Mouse (Mus musculus): ENCODE results near the gene Tacr2.
A peak's percentile ranks its signal among the peaks of the same experiment; 100 is the strongest.

Gene Tacr2

DNA sequence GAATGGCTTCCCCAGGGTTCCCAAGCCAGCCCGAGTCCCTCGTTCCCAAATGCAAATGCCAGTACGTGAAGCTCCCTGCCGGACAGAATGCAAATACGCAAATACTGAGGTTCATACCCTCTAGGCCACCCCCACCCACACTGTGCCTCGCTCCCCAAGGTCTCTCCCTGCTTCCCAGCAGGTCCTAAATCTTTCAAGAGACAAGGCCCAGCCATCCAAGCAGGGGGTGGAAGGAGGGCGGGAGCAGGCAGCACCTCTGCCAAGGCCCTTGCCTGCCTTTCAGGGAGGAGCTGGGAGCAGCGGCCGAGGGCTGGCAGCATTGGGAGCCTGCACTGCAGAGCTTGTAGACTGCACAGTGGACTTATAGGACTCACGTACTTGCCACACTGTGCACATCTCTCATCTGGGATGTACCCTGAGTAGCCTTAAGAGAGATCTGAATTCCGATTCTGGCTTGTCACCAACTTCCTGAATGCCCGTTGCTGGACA lies at the start of gene Tacr2:
Gene Tacr2 (plus strand): TSS at position 439 of the 489 bp plus-strand sequence.
- no peak for DNase-seq

DNA sequence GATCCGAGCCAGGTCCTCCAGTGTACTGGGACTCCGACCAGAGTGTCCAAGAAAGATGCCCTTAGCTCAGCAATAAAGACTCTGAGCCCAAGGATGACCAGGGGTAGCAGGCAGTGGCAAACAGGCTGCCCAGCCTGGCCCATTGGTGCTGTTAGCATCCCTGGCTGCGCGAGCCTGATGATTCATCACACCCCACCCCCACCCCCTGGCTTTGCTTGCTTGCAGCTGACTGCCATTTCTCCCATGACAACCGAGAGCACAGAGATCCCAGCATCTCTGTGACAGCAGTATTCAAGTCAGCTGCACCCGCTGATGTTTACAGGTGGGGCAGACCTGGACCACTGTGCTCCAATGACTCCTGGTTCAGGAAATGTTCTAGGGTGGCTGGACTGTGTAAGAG lies 49.7 kb upstream of the Tacr2 start:
- DNase-seq: no peak

DNA sequence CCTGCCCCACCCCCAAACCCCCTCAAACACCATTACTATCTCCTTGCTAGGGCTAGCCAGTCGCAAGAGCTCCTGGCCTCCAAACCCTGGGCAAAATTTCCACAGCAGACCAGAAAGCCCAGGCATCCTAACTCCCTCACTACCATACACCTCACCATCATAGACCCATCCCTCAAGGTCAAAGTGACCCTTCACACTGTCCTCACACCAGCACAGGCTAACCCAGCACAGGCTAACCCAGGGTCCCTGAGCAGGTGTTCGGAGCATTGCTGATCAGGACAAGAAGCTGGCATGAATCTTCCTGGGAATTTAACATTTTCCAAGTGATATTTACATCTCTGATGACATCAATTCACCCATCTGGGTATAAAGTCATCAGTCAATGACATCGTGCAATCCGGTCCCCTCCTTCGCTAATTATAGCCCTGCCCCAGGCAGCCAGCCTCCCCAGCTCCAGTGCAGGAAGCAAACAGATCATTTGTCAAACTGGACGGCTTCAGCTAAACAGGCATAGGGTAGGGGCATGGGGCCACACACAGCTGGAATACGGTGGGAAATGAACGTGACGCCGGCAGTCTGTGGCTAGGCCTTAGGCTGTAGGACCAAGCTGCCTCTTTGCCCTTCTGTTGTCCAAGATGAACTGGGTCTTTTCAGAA lies 43.9 kb upstream of the Tacr2 start:
- peak; percentile 37 to 56 for DNase-seq

DNA sequence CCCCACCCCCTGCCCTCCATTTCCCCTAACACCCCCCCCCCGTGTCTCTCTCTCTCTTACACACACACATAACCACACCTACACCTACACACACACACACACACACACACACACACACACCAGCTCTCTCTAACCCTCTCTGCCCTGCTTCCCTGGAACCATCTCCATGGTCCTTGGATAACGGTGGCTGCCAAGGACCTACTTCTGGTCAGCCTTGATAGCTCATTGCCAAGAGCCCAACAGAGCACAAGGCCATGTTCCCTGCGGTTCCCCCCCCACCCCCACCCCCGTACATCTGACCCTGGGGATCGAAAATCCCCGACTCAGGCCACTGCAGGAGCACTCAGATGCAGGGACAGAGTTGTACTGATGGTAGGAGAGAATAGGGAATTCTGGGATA lies 40.9 kb upstream of the Tacr2 start:
- no peak for DNase-seq

DNA sequence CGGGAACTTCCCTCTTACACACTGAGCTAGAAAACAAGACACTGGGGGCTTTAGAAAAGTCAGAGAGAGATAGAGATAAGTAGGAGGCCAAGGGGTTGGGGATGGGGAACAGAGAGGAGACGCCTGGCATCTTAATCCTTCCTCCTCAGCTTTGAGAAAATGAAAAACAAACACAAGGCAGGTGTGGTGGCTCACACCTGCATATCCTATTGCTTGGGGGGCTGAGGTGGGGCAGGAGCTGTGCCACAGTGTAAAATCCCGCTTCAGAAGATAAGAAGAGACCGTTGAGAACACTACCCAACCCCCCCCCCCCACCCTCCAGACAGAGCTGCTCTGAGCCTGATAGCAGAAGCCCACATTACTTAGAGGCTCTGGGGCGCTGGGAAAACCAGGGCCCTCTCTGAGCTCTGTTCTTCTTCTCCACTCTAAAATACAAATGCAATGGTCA lies 37.0 kb upstream of the Tacr2 start:
- DNase-seq: no peak

DNA sequence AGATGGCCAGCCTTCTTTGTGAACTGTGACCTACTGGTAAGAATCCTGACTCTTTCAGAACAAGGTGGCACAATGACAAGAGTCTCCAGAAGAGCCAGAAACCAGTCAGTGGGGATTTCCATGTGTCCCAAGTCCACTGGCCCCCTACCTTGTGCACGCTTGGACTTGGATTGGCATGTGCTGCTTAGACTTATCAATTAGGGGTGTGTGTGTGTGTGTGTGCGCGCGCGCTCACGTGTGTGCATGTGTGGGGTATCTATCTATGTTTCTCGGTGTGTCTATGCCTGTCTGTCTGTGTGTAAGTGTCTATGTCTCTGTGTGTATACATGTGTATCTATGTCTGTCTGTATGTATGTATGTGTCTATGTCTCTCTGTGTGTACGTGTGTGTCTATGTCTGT lies 36.6 kb upstream of the Tacr2 start:
- no peak for DNase-seq

DNA sequence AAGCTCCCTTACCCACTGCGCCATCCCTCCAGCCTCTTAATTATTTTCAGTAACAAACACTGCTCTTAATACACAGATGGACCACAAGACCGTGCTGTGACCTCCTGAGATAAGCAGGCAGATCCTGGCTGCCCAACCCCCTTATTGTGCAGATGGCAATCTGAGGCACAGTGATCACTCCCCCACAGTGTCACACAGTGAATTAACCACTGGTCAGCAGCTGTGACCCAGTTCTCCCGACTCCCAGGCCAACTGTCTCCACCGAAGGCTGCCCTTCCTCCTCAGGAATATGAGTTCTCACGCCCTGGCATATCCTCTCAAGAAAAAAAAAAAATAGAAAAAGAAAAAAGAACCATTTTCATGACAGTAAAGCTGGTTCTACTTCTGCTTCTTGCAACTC lies 35.6 kb upstream of the Tacr2 start:
- peak in 1 of 2 experiments; percentile 21 for DNase-seq

DNA sequence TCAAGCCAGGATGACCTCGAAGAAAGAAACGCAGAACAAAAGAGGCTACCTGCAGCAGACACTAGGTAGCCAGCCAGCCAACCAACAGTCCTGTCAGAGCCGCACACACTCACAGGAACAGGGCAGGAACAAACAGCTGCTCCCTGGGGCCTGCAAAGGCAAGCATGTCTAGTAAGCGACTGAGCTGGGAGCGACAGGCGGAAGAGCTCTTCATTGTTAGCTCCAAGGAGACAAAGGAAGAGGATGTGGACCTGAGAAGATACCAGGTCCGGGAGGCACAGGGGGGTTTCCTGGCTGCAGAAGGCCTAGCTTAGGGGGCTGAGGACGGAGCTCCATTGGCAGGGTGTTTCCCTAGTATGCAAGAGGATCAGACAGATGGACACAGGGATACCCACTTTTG lies 35.0 kb upstream of the Tacr2 start:
- peak; percentile 32 to 55 for DNase-seq

DNA sequence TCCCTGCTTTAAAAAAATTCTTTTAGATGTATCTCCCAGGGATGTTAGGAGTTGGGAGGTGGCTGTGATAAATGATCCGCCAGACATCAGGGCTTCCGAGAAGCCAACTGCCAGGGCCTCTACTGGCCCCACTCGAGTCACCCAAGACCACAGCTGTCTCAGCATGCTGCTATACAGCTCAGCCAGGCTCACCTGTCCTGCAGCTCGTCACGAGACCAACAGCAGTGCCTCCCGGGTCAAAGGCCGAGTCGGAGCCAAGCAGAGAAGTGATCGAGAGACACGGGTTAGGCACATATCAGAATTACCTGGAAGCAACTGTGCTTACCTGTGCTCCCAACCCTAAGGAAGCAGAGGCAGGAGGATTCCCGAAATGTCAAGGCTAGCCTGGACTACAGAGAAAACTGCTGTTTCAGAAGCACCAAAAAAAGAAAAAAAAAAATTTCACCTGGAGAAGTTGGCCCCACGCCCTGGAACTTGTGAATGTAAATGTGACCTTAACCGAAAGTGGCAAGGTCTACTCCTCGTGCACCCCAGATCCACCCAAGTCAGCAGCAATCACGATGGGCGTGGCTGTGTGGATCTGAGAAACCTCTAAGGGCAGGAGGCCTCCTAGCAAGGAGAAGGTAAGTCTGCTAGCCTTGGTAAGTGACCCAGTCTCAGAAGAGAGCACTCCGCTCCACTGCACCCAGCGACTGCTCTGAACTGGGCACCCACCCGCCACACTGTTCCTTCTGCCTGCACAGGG lies 34.0 kb upstream of the Tacr2 start:
- DNase-seq: peak in 1 of 2 experiments; percentile 17

DNA sequence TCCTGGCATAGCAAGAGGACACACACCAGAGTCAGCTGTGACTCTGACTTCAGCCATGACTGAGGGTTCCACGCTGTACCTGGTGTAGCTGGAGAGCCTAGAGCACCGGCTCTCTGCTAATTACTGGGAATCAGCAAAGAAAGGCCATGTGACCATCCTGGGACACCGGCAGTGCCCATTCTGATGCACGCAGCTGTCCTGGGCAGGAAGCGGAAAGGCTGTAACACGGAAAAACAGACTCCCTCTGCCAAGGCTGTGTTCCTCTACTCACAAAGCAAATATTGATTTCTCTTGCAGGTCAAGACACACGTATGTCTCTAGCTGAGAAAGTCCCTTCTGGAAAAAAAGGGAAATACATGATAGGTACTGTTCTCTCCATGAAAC lies 33.5 kb upstream of the Tacr2 start:
- DNase-seq: peak; percentile 39 to 66

DNA sequence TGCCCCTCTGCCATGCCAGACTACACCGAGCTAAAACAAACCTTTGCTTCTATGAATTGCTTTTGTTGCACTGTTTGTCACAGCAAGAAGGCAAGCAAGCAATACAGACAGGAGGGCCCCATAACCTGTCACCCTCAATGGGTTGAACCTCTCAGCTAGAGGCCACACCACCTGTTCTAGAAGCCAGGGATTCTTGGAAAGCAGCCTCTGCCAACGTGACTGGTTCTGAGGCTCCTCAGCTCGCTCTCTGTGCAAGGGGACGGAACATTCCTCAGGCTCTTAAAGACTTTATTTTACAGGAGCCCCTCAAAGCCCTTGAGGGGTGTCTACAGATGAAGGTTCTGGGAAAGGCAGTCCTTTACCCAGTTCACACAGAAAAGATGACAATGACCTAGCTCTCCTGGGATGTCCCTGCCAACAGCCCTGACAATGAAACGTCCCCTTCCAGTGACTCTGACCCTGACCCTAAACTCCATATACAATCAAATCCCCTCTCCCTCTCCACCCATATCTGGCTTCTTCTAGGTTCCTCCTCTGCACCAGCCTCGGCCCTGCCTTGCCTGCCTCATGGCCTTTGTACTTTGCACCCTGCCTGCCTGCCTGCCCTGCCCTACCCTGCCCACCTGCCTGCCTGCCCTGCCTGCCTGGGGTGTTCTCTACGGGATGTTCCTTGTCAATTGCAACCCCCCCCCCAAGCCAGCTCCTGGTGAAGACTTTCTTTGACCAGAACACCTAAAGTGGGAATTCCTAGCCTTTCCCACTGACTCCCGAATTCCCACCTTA lies 31.3 kb upstream of the Tacr2 start:
- peak; percentile 50 to 58 for DNase-seq

DNA sequence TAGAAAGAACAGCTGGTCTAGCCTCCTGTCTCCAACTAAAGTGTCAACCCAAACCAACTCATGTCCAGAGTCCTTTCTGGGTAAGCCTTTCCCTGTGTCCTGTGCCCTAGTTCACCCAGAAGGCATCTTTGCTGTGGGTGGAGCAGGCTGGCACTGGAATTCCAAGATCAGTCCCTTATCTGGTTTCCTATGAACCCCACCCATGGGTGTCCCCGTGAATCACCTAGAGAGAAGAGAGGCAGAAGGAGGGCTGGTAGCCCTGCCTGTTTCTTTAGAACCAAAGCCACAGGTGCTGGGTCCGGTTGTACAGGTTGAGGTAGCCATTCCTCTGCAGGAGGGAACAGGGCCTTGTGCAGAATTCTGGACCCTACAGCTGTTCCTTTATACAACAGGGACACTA lies 30.6 kb upstream of the Tacr2 start:
- peak in 1 of 2 experiments; percentile 39 for DNase-seq

DNA sequence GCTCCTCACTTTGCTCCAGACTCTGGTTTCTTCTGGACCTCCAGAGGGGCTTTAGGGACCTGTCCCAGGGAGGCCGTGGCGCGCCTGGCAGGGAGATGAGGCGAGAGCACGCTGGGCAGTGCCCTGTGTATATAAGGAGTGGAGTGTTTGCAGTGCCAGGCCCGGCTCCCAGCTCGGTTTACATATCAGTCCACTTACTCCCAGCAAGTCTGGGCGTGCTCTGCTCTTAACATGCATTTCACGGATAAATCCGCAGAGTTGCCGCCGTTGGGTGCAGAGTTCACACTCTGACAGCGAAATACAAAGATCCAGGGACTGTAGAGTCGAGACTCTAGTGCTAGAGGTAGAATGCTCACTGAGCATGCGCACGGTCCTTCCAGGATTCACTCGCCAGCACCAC lies 29.5 kb upstream of the Tacr2 start:
- peak; percentile 83 to 87 for DNase-seq

DNA sequence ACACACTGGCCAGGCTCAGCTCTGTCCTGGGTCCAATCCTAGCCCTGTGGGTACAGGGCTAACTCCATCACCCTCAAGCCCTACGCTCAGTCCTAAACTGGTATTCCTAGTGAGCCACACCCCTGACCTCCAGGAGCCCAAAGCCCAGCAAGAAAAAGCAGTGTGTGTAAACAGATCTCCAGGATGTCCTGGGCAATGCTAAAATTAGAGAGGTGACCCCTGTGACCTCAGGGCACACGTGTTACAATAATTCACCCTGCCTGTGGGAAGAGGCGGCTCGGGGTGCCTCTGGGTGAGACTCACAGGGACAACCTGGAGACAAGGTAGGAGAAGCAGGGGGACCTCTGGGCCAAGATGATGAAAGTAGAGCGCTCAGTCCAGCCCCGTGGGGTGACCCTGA lies 28.0 kb upstream of the Tacr2 start:
- DNase-seq: peak in 1 of 2 experiments; percentile 18

DNA sequence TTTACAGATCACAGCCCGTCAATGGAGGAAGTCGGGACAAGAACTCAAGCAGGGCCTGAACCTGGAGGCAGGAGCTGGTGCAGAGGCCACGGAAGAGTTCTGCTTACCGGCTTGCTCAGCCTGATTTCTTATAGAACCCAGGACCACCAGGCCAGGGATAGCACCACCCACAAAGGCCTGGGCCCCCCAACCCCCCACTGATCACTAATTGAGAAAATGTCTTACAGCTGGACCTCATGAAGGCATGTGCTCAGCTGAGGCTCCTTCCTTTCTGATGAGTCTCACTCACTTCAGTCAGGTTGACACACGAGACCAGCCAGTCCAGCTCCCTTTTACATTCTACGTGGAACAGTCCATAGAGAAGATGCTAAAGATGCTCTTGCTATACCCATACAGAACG lies 26.4 kb upstream of the Tacr2 start:
- no peak for DNase-seq

DNA sequence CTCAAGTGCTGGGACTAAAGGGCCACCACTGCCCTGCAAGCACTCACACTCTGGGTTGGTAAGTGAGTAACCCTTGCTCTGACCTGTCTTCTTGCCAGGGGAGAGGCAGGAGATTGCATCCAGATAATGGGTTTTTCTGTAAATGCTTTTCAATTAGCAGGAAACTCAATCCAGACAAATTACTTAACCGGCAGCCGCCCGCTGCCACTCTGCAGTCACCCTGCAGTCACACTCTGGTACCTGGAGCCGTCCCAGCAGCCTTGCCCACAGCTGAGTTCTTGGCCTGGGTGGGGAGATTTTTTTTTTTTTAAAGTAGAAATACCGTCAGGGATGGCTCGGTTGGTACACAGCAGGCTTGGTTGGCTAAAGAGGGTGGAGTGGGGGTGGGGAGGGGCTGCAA lies 24.1 kb upstream of the Tacr2 start:
- DNase-seq: peak in 1 of 2 experiments; percentile 15

DNA sequence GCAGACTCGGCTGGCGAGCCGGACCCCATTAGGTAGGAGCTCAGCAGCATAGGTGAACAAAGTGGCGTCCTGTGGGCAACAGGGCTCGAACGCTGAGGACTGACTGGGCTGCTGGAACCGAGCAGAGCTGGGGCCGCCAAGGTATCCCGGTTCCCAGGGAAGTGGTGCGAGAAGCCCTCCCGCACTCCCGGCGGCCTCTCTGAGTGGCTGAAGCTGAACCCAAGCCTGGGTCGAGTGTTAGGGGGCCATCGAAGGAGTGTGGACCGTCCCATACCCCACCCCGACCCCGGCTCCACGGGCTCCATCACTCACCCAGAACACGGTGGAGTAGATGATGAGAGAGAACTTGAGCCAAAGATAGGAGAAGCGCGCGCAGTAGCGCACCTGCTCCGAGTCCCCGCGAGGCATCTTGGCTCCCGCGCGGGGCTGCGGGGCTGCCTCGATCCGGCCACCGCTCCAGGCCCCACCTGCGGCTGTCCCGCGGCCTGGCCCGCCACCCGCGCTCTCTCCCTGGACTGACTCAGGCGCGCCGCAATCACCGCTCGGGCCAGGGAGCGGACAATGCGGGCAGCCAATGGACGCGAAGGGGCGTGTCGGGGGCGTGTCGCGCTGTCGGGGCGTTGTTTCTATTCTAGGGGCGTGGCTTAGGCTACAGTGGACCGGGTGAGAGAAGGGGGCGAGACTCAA lies 21.4 kb upstream of the Tacr2 start, which contains the start of gene Tspan15:
Gene Tspan15 (minus strand): TSS at position 544 of the 687 bp plus-strand sequence.
- peak; percentile 93 to 96 for DNase-seq

DNA sequence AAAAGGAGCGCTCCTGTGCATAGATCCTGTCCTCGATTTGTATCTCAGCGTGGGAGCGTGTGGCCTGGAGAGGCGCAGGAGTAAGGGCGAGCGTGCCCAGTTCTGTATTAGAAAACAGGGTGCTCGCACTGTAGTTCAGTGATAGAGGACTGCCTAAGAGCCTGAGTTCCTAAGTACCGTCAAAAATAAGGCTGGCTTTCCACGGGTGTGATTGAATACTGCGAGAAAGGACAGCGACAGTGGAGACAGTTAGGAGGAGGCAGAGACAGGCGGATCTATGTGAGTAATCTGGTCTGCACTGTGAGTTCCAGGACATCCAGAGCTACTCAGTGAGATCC lies 20.9 kb upstream of the Tacr2 start:
- no peak for DNase-seq

DNA sequence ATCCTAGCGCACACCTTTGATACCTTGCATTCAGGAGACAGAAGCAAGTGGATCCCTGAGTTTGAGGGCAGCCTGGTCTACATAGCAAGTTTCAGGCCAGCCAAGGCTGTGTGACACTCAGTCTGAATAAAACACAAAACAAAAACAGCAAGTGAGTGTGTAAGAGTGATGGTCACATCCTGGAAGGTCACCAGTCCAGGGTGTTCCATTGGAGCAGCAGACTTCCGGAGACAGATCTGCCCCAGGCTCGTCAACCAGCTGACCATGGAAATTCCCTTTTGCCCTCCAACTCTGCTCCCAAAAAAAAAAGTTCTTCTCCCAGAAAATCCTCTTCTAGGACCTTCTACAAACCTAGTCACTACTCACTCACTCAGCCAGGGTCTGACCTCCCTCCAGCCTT lies 20.4 kb upstream of the Tacr2 start:
- no peak for DNase-seq

DNA sequence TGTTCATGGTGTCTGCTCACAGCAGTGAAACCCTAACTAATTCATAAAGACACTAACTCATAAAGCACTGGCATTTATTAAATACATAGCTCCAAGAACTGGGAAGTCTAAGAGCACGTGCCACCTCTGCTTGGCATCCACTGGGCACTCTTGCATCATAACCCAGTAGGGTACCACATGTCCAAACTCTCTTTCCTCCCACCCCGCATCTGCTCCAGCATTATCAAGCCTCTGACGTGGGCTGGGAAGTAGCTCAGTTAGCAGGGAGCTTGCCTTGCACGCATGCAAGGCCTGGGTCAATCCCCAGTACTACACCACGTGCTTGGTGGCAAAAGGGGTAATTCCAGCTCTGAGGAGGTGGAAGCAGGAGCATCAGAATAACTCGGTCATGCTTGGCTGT lies 16.1 kb upstream of the Tacr2 start:
- DNase-seq: no peak

DNA sequence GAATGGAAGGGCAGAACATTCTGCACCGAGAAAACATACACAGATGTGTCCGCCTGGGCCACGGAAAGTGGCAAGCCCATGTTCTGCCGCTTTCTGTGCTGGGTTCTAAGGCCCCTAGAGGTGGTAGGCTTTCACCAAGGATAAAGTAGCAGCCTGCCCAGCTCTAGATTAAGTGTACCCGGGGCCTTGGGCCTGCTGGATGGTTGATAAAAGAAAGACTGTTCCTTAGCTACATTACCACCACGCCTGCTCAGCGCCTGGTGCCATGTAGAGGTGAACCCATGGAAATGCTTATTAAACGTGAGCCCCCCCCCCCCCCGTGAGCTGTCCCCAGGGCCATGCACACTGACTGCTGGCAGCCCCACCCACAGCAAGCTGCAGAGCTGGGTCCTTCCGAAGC lies 15.0 kb upstream of the Tacr2 start:
- DNase-seq: no peak

DNA sequence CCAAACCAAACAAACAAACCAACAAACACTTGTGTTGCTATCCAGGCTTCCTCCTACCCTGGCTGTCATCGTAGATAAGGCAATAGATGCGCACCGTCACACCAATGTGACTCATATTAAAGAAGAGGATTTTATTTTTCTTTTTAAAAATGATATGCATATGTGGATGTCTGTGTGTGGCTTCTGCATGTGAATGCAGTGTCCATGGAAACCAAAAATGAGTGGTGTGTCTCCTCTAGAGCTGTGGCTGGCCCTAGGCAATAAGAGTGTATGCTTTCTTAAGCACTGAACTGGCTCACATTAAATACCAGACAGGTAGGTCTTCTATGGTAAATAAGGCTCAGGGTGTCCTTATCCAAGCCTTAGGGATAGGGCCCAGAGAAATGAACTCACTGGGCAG lies 13.6 kb upstream of the Tacr2 start:
- DNase-seq: no peak

DNA sequence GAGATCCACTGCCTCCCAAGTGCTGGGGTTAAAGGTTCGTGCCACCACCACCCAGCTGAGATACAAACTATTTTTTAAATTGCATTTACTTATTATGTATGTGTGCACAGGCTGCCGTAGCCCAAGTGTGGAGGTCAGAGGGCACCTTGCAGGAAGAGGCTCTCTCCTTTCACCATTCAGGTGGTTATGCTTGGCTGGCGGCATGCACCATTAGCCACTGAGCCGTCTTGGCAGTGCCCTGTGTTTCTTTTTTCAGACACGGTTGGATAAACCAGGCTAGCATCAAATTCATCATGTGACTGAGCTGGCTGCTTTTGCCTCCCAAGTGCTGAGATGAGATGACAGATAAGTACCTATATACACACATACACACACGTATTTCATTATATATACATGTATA lies 13.0 kb upstream of the Tacr2 start:
- DNase-seq: no peak

All from lung, adult 18-20 months (tissue).